Mouse (Mus musculus) hindbrain, embryonic 12.5 days (tissue): ENCODE results near the gene Snx11. TPM values are rescaled to one million over a fixed set of nuclear protein-coding genes. Genes with fewer than 3 reads are reported as not detected.
"Not testable (repeated sequence)": the region's sequence is repeated elsewhere in the genome, so short reads cannot be mapped to it uniquely, and the experiment has no call there.

ENCODE experiments used
- ATAC-seq: fragments of 200-750 bp; cut with Nextera tagmentation; 2 replicates; pipeline ENCODE4 v1.8.0; 2017; ENCODE audit warnings: moderate TSS enrichment; ENCODE audit not compliant: low FRiP score
- H3K27ac ChIP-seq: fragments of 300-500 bp; sonication (generic); 2 replicates; pipeline ENCODE4 v1.5.1; 2016; ENCODE audit warnings: mild to moderate bottlenecking
- H3K27me3 ChIP-seq: fragments of 300-500 bp; sonication (generic); 2 replicates; pipeline ENCODE4 v1.6.1; 2016; ENCODE audit warnings: mild to moderate bottlenecking
- H3K36me3 ChIP-seq: fragments of 300-500 bp; sonication (generic); 2 replicates; pipeline ENCODE4 v1.6.1; 2016; ENCODE audit warnings: mild to moderate bottlenecking
- H3K4me1 ChIP-seq: fragments of 300-500 bp; sonication (generic); 2 replicates; pipeline ENCODE4 v1.6.1; 2016
- H3K4me2 ChIP-seq: fragments of 300-500 bp; sonication (generic); replicated peaks from 2 replicates; pipeline ENCODE4 v1.6.1; 2016; ENCODE audit warnings: mild to moderate bottlenecking
- H3K4me3 ChIP-seq: fragments of 300-500 bp; sonication (generic); 2 replicates; pipeline ENCODE4 v1.5.1; 2016; ENCODE audit warnings: mild to moderate bottlenecking
- H3K9ac ChIP-seq: fragments of 300-500 bp; sonication (generic); 2 replicates; pipeline ENCODE4 v1.6.1; 2016; ENCODE audit warnings: mild to moderate bottlenecking, moderate library complexity
- H3K9me3 ChIP-seq: fragments of 300-500 bp; sonication (generic); replicated peaks from 2 replicates; pipeline ENCODE4 v1.6.1; 2016; ENCODE audit warnings: mild to moderate bottlenecking
- WGBS: fragments of 180-500 bp; shearing (Covaris S2); methylation state at CpG from one replicate; pipeline ENCODE4 v1.1.7; 2016; 5-methylcytosine and 5-hydroxymethylcytosine counted together
- polyA plus RNA-seq: library from polyadenylated mRNA; unstranded; fragments of >200 nt; fragmentation: Nextera tagmentation; extraction: Ambion mirVana; gene quantifications from 2 replicates; pipeline ENCODE4 v1.2.1, GENCODE M21; 2016

Gene Snx11
- polyA plus RNA-seq, 1 experiment from 2014 or later, result 40.5 TPM

DNA sequence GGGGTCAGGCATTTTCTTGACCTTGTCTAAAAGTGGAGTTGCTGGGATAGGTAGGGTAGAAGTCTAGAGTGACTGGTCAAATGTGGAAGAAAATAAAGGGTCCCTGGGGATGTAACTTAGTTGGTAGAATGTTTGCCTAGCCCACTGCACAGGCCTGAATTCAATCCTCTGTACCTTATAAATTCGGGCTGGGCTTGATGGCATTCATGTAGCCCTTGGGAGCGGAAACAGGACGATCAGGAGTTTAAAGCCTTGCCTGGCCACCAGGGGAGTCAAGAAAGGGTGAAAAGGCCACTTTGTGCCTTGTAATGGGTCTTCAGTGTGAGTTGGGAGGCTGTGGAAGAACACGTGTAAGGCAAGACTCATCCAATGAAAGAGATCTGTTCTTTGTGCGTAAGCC, 12.6 kb upstream of the Snx11 start:
- peaks cover 33% of the 10 kb centered on the region for H3K4me1 ChIP-seq
- no peaks in the 10 kb centered on the region for H3K9me3 ChIP-seq
- ATAC-seq, result no peak
- no peaks in the 10 kb centered on the region for H3K36me3 ChIP-seq
- H3K4me2 ChIP-seq, result peak overlapping the region; percentile 79
- H3K27ac ChIP-seq, result no peak overlapping the region
- H3K27me3 ChIP-seq, result no peaks in the 10 kb centered on the region
- peak overlapping the region; percentile 91 for H3K9ac ChIP-seq
- 10% methylated on average over 5 of the region's 5 CpGs for WGBS
- H3K4me3 ChIP-seq, result peak overlapping the region; percentile 95

DNA sequence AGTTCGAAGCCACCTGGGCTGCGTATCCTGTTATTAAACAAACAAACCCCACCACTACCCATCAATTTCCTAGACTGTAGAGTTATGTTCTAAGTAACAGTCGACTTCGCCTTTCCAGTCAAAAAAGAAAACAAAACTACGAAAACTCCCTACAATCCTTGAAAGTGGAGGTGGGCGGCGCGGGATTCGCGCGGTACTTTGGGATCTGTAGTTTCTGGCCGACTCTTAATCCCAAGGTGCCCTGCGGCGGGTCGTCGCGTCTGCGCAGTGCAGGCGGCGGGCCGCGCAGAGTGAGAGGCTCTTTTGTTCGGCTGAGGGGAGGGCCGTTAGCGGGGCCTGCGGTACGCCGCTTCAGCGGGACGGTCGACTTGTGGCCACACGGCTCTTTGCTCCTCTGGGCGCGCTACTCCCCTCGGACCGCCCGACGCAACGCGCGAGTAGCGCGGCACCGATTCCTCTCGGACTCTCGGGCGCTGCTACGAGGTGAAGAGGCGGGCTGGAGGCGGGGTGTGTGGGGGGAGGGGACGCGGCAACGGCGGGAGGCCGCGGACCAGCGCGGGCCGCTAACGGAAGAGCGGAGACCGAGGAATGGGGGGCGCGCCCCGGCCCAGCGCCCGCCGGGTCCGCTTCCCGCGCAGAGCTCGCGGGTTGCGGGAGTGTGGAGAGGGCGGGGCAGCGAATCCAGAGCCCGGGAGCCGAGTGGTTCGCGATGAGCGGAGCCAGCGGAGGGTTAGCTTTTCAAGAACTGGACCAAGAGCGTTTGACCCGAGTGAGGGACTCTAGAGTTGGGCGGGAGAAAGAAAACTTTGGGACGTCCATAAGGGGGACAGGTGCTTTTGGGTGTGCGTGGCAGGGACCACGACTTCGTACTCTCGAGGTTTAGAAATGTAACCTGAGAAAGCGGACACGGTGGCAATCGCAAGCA, 11.8 kb upstream of the Snx11 start, which contains the start of gene Cbx1:
TSS of gene Cbx1 (plus strand) at position 257 of the 925 bp plus-strand sequence.
- H3K4me3 ChIP-seq, result peak within 1 kb of the TSS; percentile 95
- peak within 1 kb of the TSS; percentile 91 for H3K9ac ChIP-seq
- no peaks in the 10 kb centered on the region for H3K9me3 ChIP-seq
- peak within 1 kb of the TSS; percentile 98 for H3K27ac ChIP-seq
- peak within 1 kb of the TSS; percentile 79 for H3K4me2 ChIP-seq
- WGBS, result 1% methylated on average over 89 of the region's 93 CpGs
- peak; percentile 97 for ATAC-seq
- peaks cover 33% of the 10 kb centered on the region for H3K4me1 ChIP-seq
- no peaks in the 10 kb centered on the region for H3K27me3 ChIP-seq
- H3K36me3 ChIP-seq, result no peaks in the 10 kb centered on the region

DNA sequence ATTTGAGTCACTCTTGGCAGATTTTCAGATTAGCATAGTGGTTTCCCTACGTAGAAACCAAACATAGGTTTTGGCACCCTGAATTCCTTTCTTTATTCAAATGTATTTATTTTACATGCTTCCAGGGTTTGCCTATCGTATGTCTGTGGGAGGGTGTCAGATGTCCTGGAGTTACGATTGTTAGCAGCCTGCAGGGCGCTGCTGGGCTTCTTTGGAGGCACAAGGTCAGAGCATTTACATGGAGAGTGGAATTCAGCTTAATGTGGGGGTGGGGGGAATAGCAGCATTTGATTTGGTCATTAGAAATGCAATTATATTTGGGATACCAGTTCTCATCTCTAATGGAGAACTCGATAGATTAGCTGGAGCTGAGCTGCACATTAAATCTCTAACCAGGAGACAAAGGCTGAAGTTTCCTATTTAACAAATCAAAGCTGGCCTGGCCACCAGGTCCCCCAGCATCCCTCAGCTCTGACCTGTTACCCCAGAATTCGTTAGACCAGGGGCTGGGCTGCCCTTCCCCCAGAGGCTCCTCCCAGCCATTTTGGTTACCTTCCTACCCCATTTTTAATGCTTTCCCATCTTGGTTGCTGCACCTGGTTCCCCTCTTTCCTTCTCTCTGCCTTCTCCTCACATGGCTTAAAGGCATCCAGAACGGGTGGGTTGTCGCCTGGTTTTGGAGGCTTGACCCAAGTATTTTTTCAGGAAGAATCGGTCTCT, 9.5 kb upstream of the Snx11 start:
- Histone ChIP-seq H3K9ac (no peak overlapping the region), H3K27ac (no peak overlapping the region), H3K27me3 (no peaks in the 10 kb centered on the region), H3K4me3 (no peak overlapping the region), H3K4me1 (peaks cover 19% of the 10 kb centered on the region), H3K36me3 (no peaks in the 10 kb centered on the region), H3K4me2 (no peak overlapping the region), H3K9me3 (no peaks in the 10 kb centered on the region)
- WGBS, result 34% methylated on average over 9 of the region's 9 CpGs
- ATAC-seq, result no peak

DNA sequence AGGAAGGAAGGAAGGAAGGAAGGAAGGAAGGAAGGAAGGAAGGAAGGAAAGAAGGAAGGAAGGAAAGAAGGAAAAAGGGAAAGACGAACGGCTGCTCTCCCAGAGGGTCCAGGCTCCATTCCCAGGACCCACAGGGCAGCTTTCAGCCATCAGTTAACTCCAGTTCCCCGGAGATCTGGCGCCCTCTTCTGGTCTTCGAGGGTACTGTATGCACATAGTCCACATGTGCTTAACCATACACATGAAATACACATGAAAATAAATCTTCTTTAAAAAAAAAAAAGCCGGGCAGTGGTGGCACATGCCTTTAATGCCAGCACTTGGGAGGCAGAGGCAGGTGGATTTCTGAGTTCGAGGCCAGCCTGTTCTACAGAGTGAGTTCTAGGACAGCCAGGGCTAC, 7.5 kb upstream of the Snx11 start:
- not testable (repeated sequence) for H3K9me3 ChIP-seq, H3K9ac ChIP-seq, H3K4me1 ChIP-seq, ATAC-seq, H3K27me3 ChIP-seq, H3K36me3 ChIP-seq, H3K4me3 ChIP-seq, H3K27ac ChIP-seq, H3K4me2 ChIP-seq
- 11% methylated on average over 7 of the region's 7 CpGs for WGBS

DNA sequence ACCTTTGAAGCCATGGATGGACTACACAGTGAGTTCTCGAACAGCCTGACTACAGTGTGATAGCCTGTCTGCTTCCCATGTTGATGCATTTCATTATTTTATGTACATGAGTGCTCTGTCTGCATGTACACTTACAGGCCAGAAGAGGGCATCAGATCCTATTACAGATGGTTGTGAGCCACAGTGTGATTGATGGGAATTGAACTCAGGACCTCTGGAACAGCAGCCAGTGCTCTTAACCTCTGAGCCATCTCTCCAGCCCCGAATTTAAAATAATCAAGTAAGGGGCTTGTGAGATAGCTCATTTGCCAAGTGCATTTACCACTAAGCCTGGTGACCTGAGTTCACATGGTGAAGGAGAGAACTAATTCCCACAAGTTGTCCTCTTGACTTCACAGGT, 4.1 kb upstream of the Snx11 start:
- Histone ChIP-seq H3K27ac (no peak overlapping the region), H3K4me3 (no peak overlapping the region), H3K4me2 (no peak overlapping the region), H3K9me3 (no peaks in the 10 kb centered on the region), H3K27me3 (no peaks in the 10 kb centered on the region), H3K9ac (no peak overlapping the region), H3K36me3 (no peaks in the 10 kb centered on the region), H3K4me1 (peaks cover 6% of the 10 kb centered on the region)
- WGBS, result 74% methylated on average over 2 of the region's 2 CpGs
- ATAC-seq, result no peak

DNA sequence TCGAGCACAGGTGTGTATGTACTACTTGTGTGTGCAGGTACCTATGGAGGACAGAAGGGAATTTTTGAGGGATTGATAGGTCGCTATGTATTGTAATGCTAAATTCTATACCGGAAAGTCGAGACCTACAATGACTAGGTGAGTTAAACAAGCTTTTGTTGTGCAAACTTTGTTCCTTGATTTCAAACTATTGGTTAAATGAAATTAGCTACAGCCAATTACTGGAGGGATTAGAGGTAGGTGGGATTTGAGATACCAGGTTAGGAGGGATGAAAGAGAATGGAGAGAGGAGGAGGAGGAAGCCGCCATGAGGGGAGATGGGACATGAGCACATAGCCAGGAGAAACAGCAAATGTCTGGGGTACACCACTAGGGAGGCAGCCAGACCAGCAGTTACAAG, 2.9 kb upstream of the Snx11 start:
- no peak overlapping the region for H3K4me3 ChIP-seq
- H3K9me3 ChIP-seq, result no peaks in the 10 kb centered on the region
- no peak overlapping the region for H3K27ac ChIP-seq
- no peak overlapping the region for H3K4me2 ChIP-seq
- no peak overlapping the region for H3K9ac ChIP-seq
- 74% methylated on average over 5 of the region's 5 CpGs for WGBS
- H3K27me3 ChIP-seq, result no peaks in the 10 kb centered on the region
- no peaks in the 10 kb centered on the region for H3K36me3 ChIP-seq
- no peak for ATAC-seq
- peaks cover 13% of the 10 kb centered on the region for H3K4me1 ChIP-seq

DNA sequence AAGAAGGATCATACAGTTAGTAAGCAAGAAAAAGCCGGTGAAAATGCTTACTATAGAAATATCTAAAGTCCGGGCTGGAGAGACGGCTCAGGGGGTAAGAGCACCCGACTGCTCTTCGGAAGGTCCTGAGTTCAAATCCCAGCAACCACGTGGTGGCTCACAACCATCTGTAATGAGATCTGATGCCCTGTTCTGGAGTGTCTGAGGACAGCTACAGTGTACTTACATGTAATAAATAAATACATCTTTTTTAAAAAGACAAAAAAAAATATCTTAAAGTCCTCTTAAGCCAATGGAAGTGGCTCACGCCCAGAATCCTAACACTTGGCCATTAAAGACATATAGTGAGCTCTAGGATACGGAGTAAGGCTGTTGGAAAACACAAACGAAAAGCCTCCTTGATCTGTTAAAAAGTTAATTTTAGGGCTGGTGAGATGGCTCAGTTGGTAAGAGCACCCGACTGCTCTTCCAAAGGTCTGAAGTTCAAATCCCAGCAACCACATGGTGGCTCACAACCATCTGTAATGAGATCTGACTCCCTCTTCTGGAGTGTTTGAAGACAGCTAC, 785 bp upstream of the Snx11 start:
- Histone ChIP-seq H3K4me3 (peak overlapping the region; percentile 75), H3K27ac (peak overlapping the region; percentile 67), H3K9ac (peak overlapping the region; percentile 45; the same call in 1 of the 2 replicates), H3K4me2 (peak overlapping the region; percentile 83), H3K4me1 (peaks cover 13% of the 10 kb centered on the region)
- 73% methylated on average over 10 of the region's 10 CpGs for WGBS
- not testable (repeated sequence) for ATAC-seq, H3K27me3 ChIP-seq, H3K36me3 ChIP-seq, H3K9me3 ChIP-seq

DNA sequence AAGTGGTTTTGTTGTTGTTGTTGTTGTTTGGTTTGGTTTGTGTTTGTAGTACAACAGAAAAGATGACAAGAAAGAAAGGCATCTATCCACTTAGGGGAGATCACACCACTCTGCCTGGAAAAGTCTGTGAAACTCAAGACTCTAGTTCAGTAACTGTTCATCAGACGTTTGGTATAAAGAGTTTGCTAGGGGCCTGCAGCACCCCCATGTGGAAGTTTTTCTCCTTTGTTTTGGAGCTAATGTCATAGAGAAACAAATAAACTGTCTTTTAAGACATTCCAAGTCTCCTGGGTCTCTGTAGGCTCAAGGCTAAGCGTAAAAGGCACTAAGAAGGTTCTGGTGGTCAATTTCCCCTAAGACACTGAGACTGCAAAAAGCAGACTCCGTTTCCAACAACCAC, 1.3 kb downstream of the Snx11 start:
- Histone ChIP-seq H3K4me3 (peak overlapping the region; percentile 75; the same call in 1 of the 2 replicates), H3K9ac (peak overlapping the region; percentile 80), H3K27me3 (no peaks in the 10 kb centered on the region), H3K4me2 (peak overlapping the region; percentile 83), H3K4me1 (peaks cover 13% of the 10 kb centered on the region), H3K36me3 (peaks cover 23% of the 10 kb centered on the region), H3K27ac (no peak overlapping the region), H3K9me3 (no peaks in the 10 kb centered on the region)
- no peak for ATAC-seq
- 53% methylated on average over 3 of the region's 3 CpGs for WGBS

DNA sequence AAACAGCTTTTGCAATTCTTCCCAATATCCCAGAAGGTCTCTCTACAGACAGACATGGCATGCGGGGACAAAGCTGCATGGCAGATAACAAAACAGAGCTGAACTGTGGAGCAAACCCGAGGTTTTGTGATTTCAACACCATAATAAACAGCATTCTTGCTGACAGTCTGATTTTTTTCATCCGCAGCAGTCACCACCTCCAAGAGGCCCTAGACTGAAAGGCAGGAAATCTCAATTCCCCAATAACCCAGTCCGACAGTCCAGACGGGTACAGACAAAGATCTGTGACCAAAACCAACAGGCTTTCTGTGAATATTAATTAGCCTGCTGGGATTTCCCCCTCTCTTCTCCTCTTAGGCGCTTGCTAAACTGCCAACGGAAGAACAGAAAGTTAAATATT, 1.7 kb downstream of the Snx11 start:
- Histone ChIP-seq H3K4me1 (peaks cover 13% of the 10 kb centered on the region), H3K36me3 (peaks cover 27% of the 10 kb centered on the region), H3K9ac (no peak overlapping the region), H3K9me3 (no peaks in the 10 kb centered on the region), H3K27me3 (no peaks in the 10 kb centered on the region), H3K4me3 (no peak overlapping the region), H3K4me2 (no peak overlapping the region; the same call in 1 of the 2 replicates), H3K27ac (no peak overlapping the region)
- no peak for ATAC-seq
- WGBS, result 83% methylated on average over 7 of the region's 7 CpGs

DNA sequence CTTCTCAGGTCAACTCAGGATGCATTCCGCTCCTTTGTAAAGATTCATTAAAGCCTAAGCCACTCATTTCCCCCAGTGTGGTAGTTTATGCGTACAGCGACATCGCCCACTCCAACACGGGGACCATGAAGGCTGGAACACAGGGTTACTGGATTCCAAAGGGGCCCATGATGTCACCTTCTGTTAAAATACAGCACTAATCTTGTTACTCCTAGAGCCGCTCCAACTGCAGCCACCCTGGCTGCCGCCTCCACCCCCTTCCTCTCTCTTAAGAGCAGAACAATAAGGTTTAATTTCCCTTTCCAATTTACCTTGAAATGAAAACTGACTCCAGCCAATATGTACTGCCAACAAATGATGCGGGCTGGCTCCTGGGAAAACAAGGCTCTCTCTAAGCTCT, 2.3 kb downstream of the Snx11 start:
- WGBS, result 88% methylated on average over 8 of the region's 8 CpGs
- no peak overlapping the region for H3K4me2 ChIP-seq

DNA sequence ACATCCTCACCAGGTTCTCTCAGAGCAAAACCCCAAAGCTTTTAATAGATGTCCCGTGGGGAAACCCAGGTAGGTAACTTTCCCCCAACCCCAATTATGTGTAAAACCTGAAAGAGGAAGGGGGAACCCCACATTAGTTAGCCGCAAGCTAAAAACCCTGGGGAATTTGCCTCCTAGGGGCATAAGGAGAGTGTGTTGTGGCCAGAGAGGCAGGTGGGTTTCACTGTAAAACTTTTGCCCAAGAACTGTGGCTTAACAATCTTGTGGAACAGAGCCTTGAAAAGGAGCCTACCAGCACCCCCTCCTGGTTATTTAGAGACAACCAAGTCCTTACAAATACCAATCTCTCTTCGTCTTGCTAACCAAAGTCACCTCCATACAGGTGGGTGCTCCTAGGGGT, 2.8 kb downstream of the Snx11 start:
- no peak overlapping the region for H3K4me2 ChIP-seq
- 88% methylated on average over 3 of the region's 3 CpGs for WGBS
- H3K4me3 ChIP-seq, result no peak overlapping the region
- H3K4me1 ChIP-seq, result peaks cover 13% of the 10 kb centered on the region
- no peak overlapping the region for H3K9ac ChIP-seq
- H3K36me3 ChIP-seq, result peaks cover 38% of the 10 kb centered on the region
- no peaks in the 10 kb centered on the region for H3K27me3 ChIP-seq
- ATAC-seq, result no peak
- no peak overlapping the region for H3K27ac ChIP-seq
- no peaks in the 10 kb centered on the region for H3K9me3 ChIP-seq

More for the DNA sequence above, 2.3 kb downstream of the Snx11 start:
- Histone ChIP-seq H3K27me3 (no peaks in the 10 kb centered on the region), H3K9me3 (no peaks in the 10 kb centered on the region), H3K4me3 (no peak overlapping the region), H3K27ac (no peak overlapping the region), H3K9ac (no peak overlapping the region), H3K36me3 (peaks cover 33% of the 10 kb centered on the region), H3K4me1 (peaks cover 13% of the 10 kb centered on the region)
- ATAC-seq, result no peak

DNA sequence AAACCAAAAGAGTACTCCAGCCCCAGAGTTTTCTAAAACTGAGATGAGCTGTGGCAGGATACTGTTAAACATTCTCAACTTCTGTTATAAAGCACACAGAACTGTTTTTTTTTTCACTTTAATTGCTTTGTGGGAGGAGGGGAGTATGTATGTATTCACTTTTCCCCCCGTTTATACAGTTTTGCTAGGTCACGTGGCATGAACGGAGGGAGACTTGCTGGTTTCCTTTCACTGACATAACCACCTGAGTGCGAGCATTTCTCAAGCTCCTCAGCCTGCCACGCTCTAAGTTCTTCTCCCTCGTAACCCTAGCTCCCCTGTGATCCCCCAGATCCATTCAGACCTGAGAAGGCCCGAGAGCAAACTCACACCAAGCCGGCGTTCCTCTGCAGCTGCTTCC, 4.9 kb downstream of the Snx11 start:
- peaks cover 23% of the 10 kb centered on the region for H3K4me1 ChIP-seq
- WGBS, result 91% methylated on average over 9 of the region's 9 CpGs
- H3K36me3 ChIP-seq, result peaks cover 56% of the 10 kb centered on the region

More for the DNA sequence above, 4.9 kb downstream of the Snx11 start:
- no peak for ATAC-seq
- no peak overlapping the region for H3K4me2 ChIP-seq
- no peaks in the 10 kb centered on the region for H3K27me3 ChIP-seq
- H3K9me3 ChIP-seq, result no peaks in the 10 kb centered on the region
- H3K9ac ChIP-seq, result no peak overlapping the region
- H3K27ac ChIP-seq, result no peak overlapping the region
- H3K4me3 ChIP-seq, result no peak overlapping the region
